Mouse (Mus musculus): ENCODE results near the gene Vpreb1. TPM values are rescaled to one million over a fixed set of nuclear protein-coding genes. Genes with fewer than 3 reads are reported as not detected.
A peak's percentile ranks its signal among the peaks of the same experiment; 100 is the strongest.

Vpreb1 gene
- polyA plus RNA-seq, 2 experiments: 3.8 to 4.0 TPM

DNA sequence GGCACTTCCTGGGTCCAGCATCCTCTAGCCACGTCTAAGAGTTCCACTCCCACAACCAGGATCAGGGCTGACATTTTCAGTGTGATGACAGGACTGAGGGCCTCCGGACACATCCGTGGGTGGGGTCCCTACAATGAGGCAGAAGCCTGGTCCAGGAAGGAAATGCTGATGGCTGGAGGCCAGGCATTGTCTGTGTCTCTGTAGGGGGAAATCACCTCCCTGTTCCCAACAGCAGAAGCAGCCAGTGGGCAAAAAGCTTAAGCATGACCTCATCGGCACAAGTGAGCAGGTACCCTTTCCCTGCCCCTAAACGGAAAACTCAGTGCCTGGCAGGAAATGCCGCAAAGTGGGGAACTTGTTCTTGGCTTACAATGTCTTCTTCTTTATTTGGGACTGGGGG lies 37.2 kb upstream of the Vpreb1 start:
- Histone ChIP-seq H3K4me2 (replicated peaks; ENCODE audit: low read depth, low read length, severe bottlenecking) (no peak overlapping the region), H3K4me1 (ENCODE audit: control insufficient read depth, insufficient read depth, low read length) (no peaks in the 10 kb centered on the region; the same call in 1 of the 2 replicates), H3K4me3 (replicated peaks; ENCODE audit: low read length) (no peak overlapping the region), H3K27me3 (ENCODE audit: control insufficient read depth, insufficient read depth, low read length) (no peaks in the 10 kb centered on the region), H3K27ac (replicated peaks; ENCODE audit: low read depth, low read length) (no peak overlapping the region), H3K9ac (ENCODE audit: low read depth, low read length, severe bottlenecking) (no peak overlapping the region), H3K9me3 (ENCODE audit: control insufficient read depth, low read length) (no peaks in the 10 kb centered on the region), H3K36me3 (ENCODE audit: control insufficient read depth, insufficient read depth, low read length) (peaks cover 74% of the 10 kb centered on the region)
- WGBS: 80% methylated on average over 6 of the region's 6 CpGs
- TF ChIP-seq POLR2A (IDR thresholded peaks at IDR 0.05; ENCODE audit: borderline replicate concordance, extremely low read depth, insufficient read depth, insufficient read length): no peak
- DNase-seq (ENCODE audit: low spot score) (peak; percentile 23), ATAC-seq (ENCODE audit: low FRiP score, low read depth) (no peak)

DNA sequence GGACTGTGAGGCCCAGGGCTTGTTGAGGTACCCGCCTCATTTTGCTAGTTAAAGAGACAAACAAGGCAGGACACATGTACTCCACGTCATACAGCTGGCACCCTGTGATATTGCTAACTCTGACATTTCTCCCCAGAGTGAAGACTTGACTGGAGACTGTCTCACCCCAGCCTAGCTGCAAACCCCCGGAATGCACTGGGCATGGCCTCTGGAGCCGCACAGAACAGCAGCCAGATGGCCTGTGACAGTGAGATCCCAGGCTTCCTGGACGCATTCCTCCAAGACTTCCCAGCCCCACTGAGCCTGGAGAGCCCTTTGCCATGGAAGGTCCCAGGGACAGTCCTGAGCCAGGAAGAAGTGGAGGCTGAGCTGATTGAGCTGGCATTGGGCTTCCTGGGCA lies 32.5 kb upstream of the Vpreb1 start:
- Histone ChIP-seq H3K9me3 (ENCODE audit: control insufficient read depth, low read length) (no peaks in the 10 kb centered on the region), H3K4me2 (replicated peaks; ENCODE audit: low read depth, low read length, severe bottlenecking) (no peak overlapping the region), H3K36me3 (ENCODE audit: control insufficient read depth, insufficient read depth, low read length) (peaks cover 36% of the 10 kb centered on the region), H3K27ac (replicated peaks; ENCODE audit: low read depth, low read length) (no peak overlapping the region), H3K27me3 (ENCODE audit: control insufficient read depth, insufficient read depth, low read length) (no peaks in the 10 kb centered on the region), H3K4me1 (ENCODE audit: control insufficient read depth, insufficient read depth, low read length) (no peaks in the 10 kb centered on the region), H3K4me3 (replicated peaks; ENCODE audit: low read length) (no peak overlapping the region), H3K9ac (ENCODE audit: low read depth, low read length, severe bottlenecking) (no peak overlapping the region)
- DNase-seq (ENCODE audit: low spot score) (no peak), ATAC-seq (ENCODE audit: low FRiP score, low read depth) (no peak)
- WGBS: 88% methylated on average over 5 of the region's 5 CpGs
- TF ChIP-seq POLR2A (IDR thresholded peaks at IDR 0.05; ENCODE audit: borderline replicate concordance, extremely low read depth, insufficient read depth, insufficient read length): no peak

DNA sequence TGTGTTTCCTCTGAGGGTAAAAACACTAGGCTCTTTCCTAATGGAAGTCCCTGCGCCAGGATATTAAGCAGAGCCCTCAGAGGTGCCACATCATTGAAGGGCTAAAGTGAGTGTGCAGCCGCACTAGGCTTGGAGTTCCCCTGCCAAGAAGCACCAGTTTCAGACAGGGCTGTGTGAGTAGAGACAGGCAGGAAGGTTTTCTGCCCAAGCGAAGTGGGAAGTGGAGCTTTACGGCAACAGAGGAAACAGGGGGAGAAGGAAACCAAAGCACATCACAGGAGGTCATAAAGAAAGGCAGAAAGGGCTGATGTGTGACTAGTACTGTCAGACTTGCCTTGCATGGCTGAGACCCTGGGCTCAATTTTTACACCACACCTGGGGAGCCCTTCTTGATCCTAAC lies 31.7 kb upstream of the Vpreb1 start:
- Histone ChIP-seq H3K4me2 (replicated peaks; ENCODE audit: low read depth, low read length, severe bottlenecking) (no peak overlapping the region), H3K9ac (ENCODE audit: low read depth, low read length, severe bottlenecking) (no peak overlapping the region), H3K4me3 (replicated peaks; ENCODE audit: low read length) (no peak overlapping the region), H3K9me3 (ENCODE audit: control insufficient read depth, low read length) (no peaks in the 10 kb centered on the region), H3K27ac (replicated peaks; ENCODE audit: low read depth, low read length) (no peak overlapping the region), H3K36me3 (ENCODE audit: control insufficient read depth, insufficient read depth, low read length) (peaks cover 36% of the 10 kb centered on the region), H3K27me3 (ENCODE audit: control insufficient read depth, insufficient read depth, low read length) (no peaks in the 10 kb centered on the region), H3K4me1 (ENCODE audit: control insufficient read depth, insufficient read depth, low read length) (peaks cover 4% of the 10 kb centered on the region; the same call in 1 of the 2 replicates)
- no peak for TF ChIP-seq POLR2A (IDR thresholded peaks at IDR 0.05; ENCODE audit: borderline replicate concordance, extremely low read depth, insufficient read depth, insufficient read length)
- DNase-seq (ENCODE audit: low spot score) (no peak), ATAC-seq (ENCODE audit: low FRiP score, low read depth) (no peak)
- 81% methylated on average over 4 of the region's 4 CpGs for WGBS

DNA sequence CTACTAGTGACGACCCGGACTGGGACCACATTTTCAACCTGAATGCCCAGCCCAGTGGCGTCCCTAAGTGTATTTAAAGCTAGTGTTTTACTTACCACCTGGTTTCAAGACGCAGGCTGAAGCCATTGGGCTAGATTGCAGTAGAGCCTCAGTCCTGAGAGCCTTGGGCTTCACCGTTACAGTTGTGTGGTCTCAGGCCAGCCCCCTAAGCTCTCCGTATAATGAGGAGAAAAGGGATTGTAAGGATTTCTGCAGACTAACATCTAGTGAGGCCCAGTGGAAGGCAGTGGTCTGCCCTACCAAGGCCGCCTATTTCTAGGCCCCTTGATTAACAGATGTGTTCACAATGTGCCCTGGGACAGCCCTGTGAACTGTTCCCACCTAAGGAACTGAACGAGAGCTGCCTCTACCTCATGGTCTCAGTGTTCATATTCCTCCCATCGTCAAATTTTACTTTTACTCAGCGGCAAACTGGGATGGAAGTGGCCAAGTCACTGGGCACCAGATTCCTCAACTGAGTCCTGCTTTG lies 26.5 kb upstream of the Vpreb1 start:
- no peak for DNase-seq (ENCODE audit: low spot score)
- H3K27ac ChIP-seq (replicated peaks; ENCODE audit: low read depth, low read length): peak overlapping the region; percentile 56
- 22% methylated on average over 10 of the region's 10 CpGs for WGBS

DNA sequence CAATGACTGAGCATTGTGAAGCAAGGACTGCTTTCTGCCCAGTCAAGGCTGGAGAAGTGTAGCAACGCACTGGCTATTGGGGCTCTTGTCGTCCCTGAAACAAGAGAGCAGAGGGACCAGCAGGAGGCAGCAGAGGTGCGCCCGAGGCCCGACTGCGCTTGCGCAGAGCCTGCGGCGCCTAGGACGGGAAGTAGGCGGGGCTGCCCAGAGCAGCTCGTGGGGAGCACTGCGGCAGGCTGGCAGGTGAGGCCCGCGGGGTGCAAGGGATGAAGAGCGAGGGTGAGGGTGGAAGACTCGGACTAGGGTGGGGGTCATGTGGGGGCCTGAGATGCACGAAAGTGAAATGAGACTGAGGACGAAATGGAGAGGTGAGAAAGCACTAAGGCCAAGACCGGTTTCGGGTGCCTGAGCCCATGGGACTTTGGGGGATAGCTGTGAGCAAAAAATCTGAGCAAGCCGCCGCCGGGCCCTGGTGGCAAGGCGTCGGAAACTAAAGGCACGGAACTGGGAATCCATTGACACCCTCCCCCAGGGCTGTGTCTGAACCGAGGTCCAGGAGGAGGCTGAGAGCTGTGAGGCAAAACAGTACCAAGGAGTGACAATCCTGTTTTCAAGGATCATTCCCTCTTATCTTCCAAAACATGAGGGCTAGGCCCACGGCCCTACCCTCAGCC lies 25.9 kb upstream of the Vpreb1 start, which contains the start of gene Ppm1f:
Ppm1f (plus strand) TSS at position 88 of the 674 bp plus-strand sequence.
- peak; percentile 71; the same call in 1 of the 2 replicates for TF ChIP-seq POLR2A (IDR thresholded peaks at IDR 0.05; ENCODE audit: borderline replicate concordance, extremely low read depth, insufficient read depth, insufficient read length)
- no peaks in the 10 kb centered on the region for H3K9me3 ChIP-seq (ENCODE audit: control insufficient read depth, low read length)
- peak within 1 kb of the TSS; percentile 62 for H3K4me3 ChIP-seq (replicated peaks; ENCODE audit: low read length)
- WGBS: under 1% methylated on average over 29 of the region's 29 CpGs
- DNase-seq (ENCODE audit: low spot score): peak; percentile 88
- ATAC-seq (ENCODE audit: low FRiP score, low read depth): peak; percentile 93
- peaks cover 7% of the 10 kb centered on the region; the same call in 1 of the 2 replicates for H3K4me1 ChIP-seq (ENCODE audit: control insufficient read depth, insufficient read depth, low read length)
- peaks cover 26% of the 10 kb centered on the region for H3K36me3 ChIP-seq (ENCODE audit: control insufficient read depth, insufficient read depth, low read length)
- peak within 1 kb of the TSS; percentile 56 for H3K27ac ChIP-seq (replicated peaks; ENCODE audit: low read depth, low read length)
- peak within 1 kb of the TSS; percentile 74 for H3K4me2 ChIP-seq (replicated peaks; ENCODE audit: low read depth, low read length, severe bottlenecking)
- peak within 1 kb of the TSS; percentile 69 for H3K9ac ChIP-seq (ENCODE audit: low read depth, low read length, severe bottlenecking)
- H3K27me3 ChIP-seq (ENCODE audit: control insufficient read depth, insufficient read depth, low read length): no peaks in the 10 kb centered on the region

More for the DNA sequence above, 26.5 kb upstream of the Vpreb1 start:
- peak overlapping the region; percentile 62 for H3K4me3 ChIP-seq (replicated peaks; ENCODE audit: low read length)
- H3K9ac ChIP-seq (ENCODE audit: low read depth, low read length, severe bottlenecking): peak overlapping the region; percentile 69
- H3K4me2 ChIP-seq (replicated peaks; ENCODE audit: low read depth, low read length, severe bottlenecking): peak overlapping the region; percentile 74
- ATAC-seq (ENCODE audit: low FRiP score, low read depth): no peak
- H3K4me1 ChIP-seq (ENCODE audit: control insufficient read depth, insufficient read depth, low read length): peaks cover 7% of the 10 kb centered on the region; the same call in 1 of the 2 replicates
- peaks cover 20% of the 10 kb centered on the region for H3K36me3 ChIP-seq (ENCODE audit: control insufficient read depth, insufficient read depth, low read length)
- H3K27me3 ChIP-seq (ENCODE audit: control insufficient read depth, insufficient read depth, low read length): no peaks in the 10 kb centered on the region
- no peaks in the 10 kb centered on the region for H3K9me3 ChIP-seq (ENCODE audit: control insufficient read depth, low read length)
- TF ChIP-seq POLR2A (IDR thresholded peaks at IDR 0.05; ENCODE audit: borderline replicate concordance, extremely low read depth, insufficient read depth, insufficient read length): no peak
